Mouse (Mus musculus): ENCODE measurements around the gene Ankef1.

The Ankef1 gene

GRCm38 (mm10) chr2:136501651-136502050 lies at the start of gene Ankef1:
TSS of gene Ankef1 (plus strand) at chr2:136501910.
- no peak for DNase-seq (ENCODE audit: low spot score in 2 of 2)

GRCm38 (mm10) chr2:136456468-136456867 lies 45.2 kb upstream of the Ankef1 start:
- no peak for DNase-seq (ENCODE audit: low spot score in 2 of 2)

- no peak for DNase-seq (ENCODE audit: low spot score in 2 of 2)
These were observed 44.8 kb upstream of the Ankef1 start for GRCm38 (mm10) chr2:136456875-136457274.

- DNase-seq (ENCODE audit: low spot score in 2 of 2), result no peak
These were observed 24.1 kb upstream of the Ankef1 start for GRCm38 (mm10) chr2:136477656-136478055.

GRCm38 (mm10) chr2:136482269-136482668 lies 19.4 kb upstream of the Ankef1 start:
- DNase-seq (ENCODE audit: low spot score in 2 of 2), result no peak

- DNase-seq (ENCODE audit: low spot score in 2 of 2), result no peak
These were observed 18.7 kb upstream of the Ankef1 start for GRCm38 (mm10) chr2:136483058-136483457.

GRCm38 (mm10) chr2:136484955-136485354 lies 16.8 kb upstream of the Ankef1 start:
- DNase-seq (ENCODE audit: low spot score in 2 of 2), result no peak

GRCm38 (mm10) chr2:136485401-136485800 lies 16.3 kb upstream of the Ankef1 start:
- no peak for DNase-seq (ENCODE audit: low spot score in 2 of 2)

- peak in 1 of 2 experiments; percentile 39 for DNase-seq (ENCODE audit: low spot score in 2 of 2)
These were observed 15.7 kb upstream of the Ankef1 start for GRCm38 (mm10) chr2:136485815-136486619.

GRCm38 (mm10) chr2:136486986-136487385 lies 14.7 kb upstream of the Ankef1 start:
- no peak for DNase-seq (ENCODE audit: low spot score in 2 of 2)

- DNase-seq (ENCODE audit: low spot score in 2 of 2), result no peak
These were observed 9.4 kb downstream of the Ankef1 start for GRCm38 (mm10) chr2:136511073-136511472.

GRCm38 (mm10) chr2:136511756-136512155 lies 10.0 kb downstream of the Ankef1 start:
- no peak for DNase-seq (ENCODE audit: low spot score in 2 of 2)

- DNase-seq (ENCODE audit: low spot score in 2 of 2), result no peak
These were observed 11.1 kb downstream of the Ankef1 start for GRCm38 (mm10) chr2:136512802-136513201.

- no peak for DNase-seq (ENCODE audit: low spot score in 2 of 2)
These were observed 12.1 kb downstream of the Ankef1 start for GRCm38 (mm10) chr2:136513806-136514205.

GRCm38 (mm10) chr2:136515501-136515900 lies 13.8 kb downstream of the Ankef1 start:
- no peak for DNase-seq (ENCODE audit: low spot score in 2 of 2)

GRCm38 (mm10) chr2:136528937-136529336 lies 27.2 kb downstream of the Ankef1 start:
- DNase-seq (ENCODE audit: low spot score in 2 of 2), result no peak

- DNase-seq (ENCODE audit: low spot score in 2 of 2), result peak; percentile 86 to 91
These were observed 30.3 kb downstream of the Ankef1 start for GRCm38 (mm10) chr2:136532033-136532432.

GRCm38 (mm10) chr2:136558020-136558419 lies 56.3 kb downstream of the Ankef1 start:
- DNase-seq (ENCODE audit: low spot score in 2 of 2), result no peak

- DNase-seq (ENCODE audit: low spot score in 2 of 2), result no peak
These were observed 60.6 kb downstream of the Ankef1 start for GRCm38 (mm10) chr2:136562336-136562735.

- DNase-seq (ENCODE audit: low spot score in 2 of 2), result no peak
These were observed 69.1 kb downstream of the Ankef1 start for GRCm38 (mm10) chr2:136570856-136571255.

GRCm38 (mm10) chr2:136582762-136583161 lies 81.1 kb downstream of the Ankef1 start:
- DNase-seq (ENCODE audit: low spot score in 2 of 2), result no peak

- no peak for DNase-seq (ENCODE audit: low spot score in 2 of 2)
These were observed 87.1 kb downstream of the Ankef1 start for GRCm38 (mm10) chr2:136588811-136589210.

GRCm38 (mm10) chr2:136596451-136596850 lies 94.7 kb downstream of the Ankef1 start:
- peak in 1 of 2 experiments; percentile 44 for DNase-seq (ENCODE audit: low spot score in 2 of 2)

- no peak for DNase-seq (ENCODE audit: low spot score in 2 of 2)
These were observed 97.0 kb downstream of the Ankef1 start for GRCm38 (mm10) chr2:136598743-136599142.
